Mouse (Mus musculus) heart, postnatal 4 days (tissue): ENCODE data around the gene Samd3. TPM values are rescaled to one million over a fixed set of nuclear protein-coding genes. Genes with fewer than 3 reads are reported as not detected.

ENCODE experiments used
- DNase-seq: peaks from one replicate; pipeline ENCODE4 v3.0.0; 2021
- total RNA-seq, 2 experiments: library from RNA; stranded (reverse); gene quantifications; 2 replicates each; pipeline ENCODE4 v1.2.3; 2021

The Samd3 gene
- total RNA-seq, 2 experiments from 2014 or later: not detected

DNA sequence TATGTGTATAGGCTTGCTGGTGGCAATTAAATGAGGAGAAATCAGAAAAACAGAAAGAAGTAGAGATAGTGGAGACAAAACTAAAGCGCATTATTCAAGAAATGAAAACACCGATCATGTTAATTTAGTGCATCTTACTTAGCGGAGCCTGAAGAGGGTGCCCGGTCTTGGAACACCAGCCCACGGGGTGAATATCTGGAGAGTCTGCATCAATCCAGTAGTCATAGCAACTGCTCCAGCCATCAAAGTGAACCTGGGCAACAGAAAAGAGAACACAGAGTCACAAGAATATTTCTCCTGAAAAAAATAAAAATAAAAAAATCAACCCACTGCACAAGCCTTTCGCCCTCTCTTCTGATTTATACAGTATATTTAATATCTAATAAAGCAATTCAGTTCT lies 74.0 kb downstream of the Samd3 start:
- DNase-seq: no peak

DNA sequence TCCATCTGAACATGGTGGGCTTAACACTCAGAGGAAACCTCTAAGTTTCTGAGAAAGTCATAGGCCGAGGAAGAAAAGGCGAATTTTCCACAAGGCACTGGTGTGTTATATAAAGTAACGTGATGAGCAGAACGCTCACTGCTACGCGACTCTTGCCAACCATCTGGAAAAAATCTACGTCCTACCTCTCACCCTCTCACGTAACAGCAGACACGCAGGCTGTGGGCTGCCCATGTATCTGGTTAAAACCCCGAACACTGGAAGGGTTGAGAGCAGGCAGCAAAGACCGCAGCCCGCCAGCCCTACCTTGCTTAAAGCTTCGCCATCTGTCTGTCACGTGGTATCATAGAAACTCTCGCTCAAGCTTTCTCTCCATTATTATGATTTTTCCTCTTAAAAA lies 84.8 kb downstream of the Samd3 start:
- no peak for DNase-seq

GRCm38 (mm10) chr10:26320679-26321078 lies 91.2 kb downstream of the Samd3 start:
- no peak for DNase-seq

Other genes starting within 250 kb of the Samd3 start
- gene Gm9767, start 151.5 kb upstream of the Samd3 start, total RNA-seq: not detected
- gene Tmem200a, start 150.7 kb upstream of the Samd3 start, total RNA-seq: under 1 TPM; 0.11 to 0.43 TPM
- 10 to 100 TPM; 11.4 to 11.8 TPM for gene L3mbtl3, start 146.3 kb downstream of the Samd3 start, total RNA-seq